Mouse (Mus musculus) kidney, postnatal 0 days (tissue): ENCODE results near the gene Gata3. TPM values are rescaled to one million over a fixed set of nuclear protein-coding genes. Genes with fewer than 3 reads are reported as not detected.

Experiments
- ATAC-seq: fragments of 200-750 bp; cut with Nextera tagmentation; replicated peaks from 2 replicates; pipeline ENCODE4 v1.8.0; 2017; ENCODE audit warnings: low read depth, moderate number of reproducible peaks, moderate TSS enrichment, moderate library complexity; ENCODE audit not compliant: low FRiP score
- DNase-seq: peaks from one replicate; pipeline ENCODE4 v3.0.0-alpha.2; 2016; ENCODE audit warnings: low spot score
- H3K27ac ChIP-seq: fragments of 300-500 bp; sonication (generic); 2 replicates; pipeline ENCODE4 v1.5.1; 2014; ENCODE audit warnings: mild to moderate bottlenecking
- H3K27me3 ChIP-seq: fragments of 300-500 bp; sonication (generic); 2 replicates; pipeline ENCODE4 v1.6.1; 2014; ENCODE audit warnings: low read length, mixed read lengths; ENCODE audit not compliant: insufficient read depth
- H3K36me3 ChIP-seq: fragments of 300-500 bp; sonication (generic); 2 replicates; pipeline ENCODE4 v1.6.1; 2014; ENCODE audit warnings: low read length, mixed read lengths; ENCODE audit not compliant: insufficient read depth
- H3K4me1 ChIP-seq: fragments of 300-500 bp; sonication (generic); replicated peaks from 2 replicates; pipeline ENCODE4 v1.6.1; 2014; ENCODE audit warnings: antibody characterized with exemption, low read length, mixed read lengths; ENCODE audit not compliant: insufficient read depth
- H3K4me2 ChIP-seq: fragments of 300-500 bp; sonication (generic); 2 replicates; pipeline ENCODE4 v1.6.1; 2014; ENCODE audit warnings: mild to moderate bottlenecking, low read length, moderate library complexity, mixed read lengths
- H3K4me3 ChIP-seq: fragments of 300-500 bp; sonication (generic); replicated peaks from 2 replicates; pipeline ENCODE4 v1.5.1; 2014; ENCODE audit warnings: low read depth, low read length
- H3K9ac ChIP-seq: fragments of 300-500 bp; sonication (generic); 2 replicates; pipeline ENCODE4 v1.6.1; 2014; ENCODE audit warnings: low read depth, low read length
- H3K9me3 ChIP-seq: fragments of 300-500 bp; sonication (generic); replicated peaks from 2 replicates; pipeline ENCODE4 v1.6.1; 2016; ENCODE audit warnings: low read length, inconsistent platforms, mixed read lengths
- CTCF ChIP-seq: IDR thresholded peaks from 2 replicates; pipeline ENCODE4 v1.5.1; 2016; ENCODE audit warnings: antibody characterized with exemption, low read depth, mild to moderate bottlenecking, moderate library complexity
- WGBS: fragments of 180-500 bp; shearing (Covaris S2); extraction: QIAGEN DNeasy Blood & Tissue Kit; methylation state at CpG from one replicate; pipeline ENCODE4 v1.1.7; 2014; 5-methylcytosine and 5-hydroxymethylcytosine counted together
- polyA plus RNA-seq: library from polyadenylated mRNA; unstranded; fragments of >200 nt; fragmentation: Nextera tagmentation; extraction: Ambion mirVana; gene quantifications from 2 replicates; pipeline ENCODE4 v1.2.1, GENCODE M21; 2015

The Gata3 gene
- polyA plus RNA-seq, 1 experiment from 2014 or later: 95.1 TPM

- Histone ChIP-seq H3K36me3 (no peaks in the 10 kb centered on the region), H3K4me3 (no peak overlapping the region), H3K4me2 (0 out of 2 replicates have a peak overlapping the region, but pooled peaks have one; percentile 18), H3K9ac (no peak overlapping the region), H3K27me3 (peaks cover 12% of the 10 kb centered on the region; the same call in 1 of the 2 replicates), H3K27ac (no peak overlapping the region), H3K9me3 (no peaks in the 10 kb centered on the region), H3K4me1 (no peaks in the 10 kb centered on the region)
- no peak for TF ChIP-seq CTCF
- DNase-seq (no peak), ATAC-seq (no peak)
- 41% methylated on average over 12 of the region's 12 CpGs for WGBS
Observed at GRCm38 (mm10) chr2:9867092-9867825, 22.6 kb downstream of the Gata3 start.

GRCm38 (mm10) chr2:9860698-9861097 lies 29.1 kb downstream of the Gata3 start:
- Histone ChIP-seq H3K27me3 (no peaks in the 10 kb centered on the region), H3K4me3 (no peak overlapping the region), H3K27ac (no peak overlapping the region), H3K4me2 (no peak overlapping the region), H3K36me3 (no peaks in the 10 kb centered on the region), H3K9ac (no peak overlapping the region), H3K4me1 (no peaks in the 10 kb centered on the region), H3K9me3 (no peaks in the 10 kb centered on the region)
- TF ChIP-seq CTCF: no peak
- ATAC-seq: no peak
- no peak for DNase-seq
- WGBS: 59% methylated on average over 5 of the region's 5 CpGs

GRCm38 (mm10) chr2:9855861-9856260 lies 34.0 kb downstream of the Gata3 start:
- no peak overlapping the region for H3K4me2 ChIP-seq
- TF ChIP-seq CTCF: no peak
- H3K4me3 ChIP-seq: no peak overlapping the region
- H3K27me3 ChIP-seq: no peaks in the 10 kb centered on the region
- H3K4me1 ChIP-seq: no peaks in the 10 kb centered on the region
- DNase-seq: no peak
- H3K9ac ChIP-seq: no peak overlapping the region
- ATAC-seq: no peak
- H3K36me3 ChIP-seq: no peaks in the 10 kb centered on the region
- 53% methylated on average over 4 of the region's 4 CpGs for WGBS
- H3K27ac ChIP-seq: no peak overlapping the region
- H3K9me3 ChIP-seq: no peaks in the 10 kb centered on the region

- Histone ChIP-seq H3K27ac (no peak overlapping the region), H3K9me3 (no peaks in the 10 kb centered on the region), H3K27me3 (no peaks in the 10 kb centered on the region), H3K4me3 (no peak overlapping the region), H3K4me1 (no peaks in the 10 kb centered on the region), H3K9ac (no peak overlapping the region), H3K36me3 (no peaks in the 10 kb centered on the region), H3K4me2 (no peak overlapping the region)
- ATAC-seq: no peak
- no peak for TF ChIP-seq CTCF
- 35% methylated on average over 13 of the region's 13 CpGs for WGBS
- DNase-seq: no peak
Observed at GRCm38 (mm10) chr2:9852851-9853576, 36.8 kb downstream of the Gata3 start.

- TF ChIP-seq CTCF: no peak
- H3K27ac ChIP-seq: no peak overlapping the region
- no peak overlapping the region for H3K4me2 ChIP-seq
- no peaks in the 10 kb centered on the region for H3K36me3 ChIP-seq
- H3K27me3 ChIP-seq: no peaks in the 10 kb centered on the region
- no peak overlapping the region for H3K4me3 ChIP-seq
- DNase-seq: no peak
- H3K4me1 ChIP-seq: no peaks in the 10 kb centered on the region
- no peaks in the 10 kb centered on the region for H3K9me3 ChIP-seq
- ATAC-seq: no peak
- WGBS: 55% methylated on average over 7 of the region's 7 CpGs
- no peak overlapping the region for H3K9ac ChIP-seq
Observed at GRCm38 (mm10) chr2:9835195-9835594, 54.6 kb downstream of the Gata3 start.

GRCm38 (mm10) chr2:9833712-9834111 lies 56.1 kb downstream of the Gata3 start:
- no peak overlapping the region for H3K27ac ChIP-seq
- no peaks in the 10 kb centered on the region for H3K27me3 ChIP-seq
- H3K4me2 ChIP-seq: no peak overlapping the region
- H3K4me1 ChIP-seq: no peaks in the 10 kb centered on the region
- DNase-seq: peak; percentile 45
- no peaks in the 10 kb centered on the region for H3K36me3 ChIP-seq
- no peak overlapping the region for H3K4me3 ChIP-seq
- no peaks in the 10 kb centered on the region for H3K9me3 ChIP-seq
- peak; percentile 72; the same call in 1 of the 2 replicates for ATAC-seq
- no peak for TF ChIP-seq CTCF
- 32% methylated on average over 7 of the region's 7 CpGs for WGBS
- no peak overlapping the region for H3K9ac ChIP-seq
